Mouse (Mus musculus) E14TG2a.4 (cell line): ENCODE data around the gene Crmp1.

Experiments used
- H3K27me3 ChIP-seq: 2 replicates; pipeline ENCODE4 v1.6.1; 2014; ENCODE audit warnings: low read length, control low read depth; ENCODE audit not compliant: insufficient read depth
- H3K36me3 ChIP-seq: 2 replicates; pipeline ENCODE4 v1.6.1; 2014; ENCODE audit warnings: low read length, control low read depth; ENCODE audit not compliant: insufficient read depth
- H3K4me1 ChIP-seq: replicated peaks from 2 replicates; pipeline ENCODE4 v1.6.1; 2014; ENCODE audit warnings: low read depth, low read length, control low read depth
- H3K4me3 ChIP-seq: replicated peaks from 2 replicates; pipeline ENCODE4 v1.5.1; 2014; ENCODE audit warnings: mild to moderate bottlenecking, low read length
- H3K9me3 ChIP-seq: 2 replicates; pipeline ENCODE4 v1.6.1; 2014; ENCODE audit warnings: low read length, control low read depth
- CTCF ChIP-seq: conservative IDR thresholded peaks from 2 replicates; pipeline ENCODE4 v1.5.1; 2014; ENCODE audit warnings: low read length
- NANOG ChIP-seq: IDR thresholded peaks from 2 replicates; pipeline ENCODE4 v1.6.1; 2014; ENCODE audit warnings: borderline replicate concordance, low read length, mixed read lengths
- POU5F1 ChIP-seq: IDR thresholded peaks from 2 replicates; pipeline ENCODE4 v1.6.1; 2014; ENCODE audit warnings: low read length, borderline replicate concordance

Crmp1 gene

GRCm38 (mm10) chr5:37290983-37291382 lies 49.2 kb downstream of the Crmp1 start:
- peaks cover 15% of the 10 kb centered on the region for H3K4me1 ChIP-seq
- no peak for TF ChIP-seq NANOG
- peak; percentile 89 for TF ChIP-seq CTCF
- H3K36me3 ChIP-seq: peaks cover 66% of the 10 kb centered on the region
- H3K27me3 ChIP-seq: no peaks in the 10 kb centered on the region
- H3K4me3 ChIP-seq: no peak overlapping the region
- peaks cover 4% of the 10 kb centered on the region; the same call in 1 of the 2 replicates for H3K9me3 ChIP-seq

- TF ChIP-seq POU5F1 (no peak), CTCF (no peak), NANOG (no peak)
Observed at GRCm38 (mm10) chr5:37296717-37297116, 55.0 kb downstream of the Crmp1 start.

GRCm38 (mm10) chr5:37298370-37298769 lies 56.6 kb downstream of the Crmp1 start:
- H3K4me3 ChIP-seq: no peak overlapping the region
- TF ChIP-seq POU5F1 (no peak), NANOG (no peak), CTCF (peak; percentile 80)
- no peaks in the 10 kb centered on the region for H3K4me1 ChIP-seq
- H3K9me3 ChIP-seq: peaks cover 10% of the 10 kb centered on the region; the same call in 1 of the 2 replicates
- no peaks in the 10 kb centered on the region for H3K27me3 ChIP-seq
- peaks cover 39% of the 10 kb centered on the region for H3K36me3 ChIP-seq

More at GRCm38 (mm10) chr5:37296717-37297116, 55.0 kb downstream of the Crmp1 start:
- Histone ChIP-seq H3K9me3 (peaks cover 10% of the 10 kb centered on the region; the same call in 1 of the 2 replicates), H3K4me1 (no peaks in the 10 kb centered on the region), H3K36me3 (peaks cover 37% of the 10 kb centered on the region), H3K4me3 (no peak overlapping the region), H3K27me3 (no peaks in the 10 kb centered on the region)

DNA sequence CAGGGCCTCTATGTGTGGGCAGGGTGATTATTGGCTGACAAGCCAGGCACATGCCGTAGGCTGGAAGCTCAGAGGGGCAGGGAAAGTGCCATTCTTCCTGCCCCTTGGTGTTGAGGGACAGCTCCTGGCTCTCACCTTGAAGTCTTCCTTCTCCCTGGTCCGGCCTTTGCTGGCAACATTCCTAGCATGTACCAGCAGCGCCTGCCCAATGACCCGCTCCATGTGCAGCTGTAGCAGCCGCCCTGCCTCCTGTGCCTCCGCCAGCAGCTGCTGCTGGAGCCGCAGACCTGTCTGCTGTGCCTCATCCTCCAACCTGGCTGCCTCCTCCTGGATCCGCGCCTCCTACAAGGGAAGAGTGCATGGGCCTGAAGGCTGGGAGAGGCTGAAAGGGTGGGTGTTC lies 68.3 kb downstream of the Crmp1 start:
- H3K36me3 ChIP-seq: peaks cover 84% of the 10 kb centered on the region
- H3K27me3 ChIP-seq: no peaks in the 10 kb centered on the region
- TF ChIP-seq NANOG (no peak), POU5F1 (no peak), CTCF (no peak)
- no peak overlapping the region for H3K4me3 ChIP-seq
- H3K9me3 ChIP-seq: no peaks in the 10 kb centered on the region
- 0 out of 2 replicates have a peak, but pooled peaks cover 3% of the 10 kb centered on the region for H3K4me1 ChIP-seq

- Histone ChIP-seq H3K36me3 (peaks cover 87% of the 10 kb centered on the region), H3K9me3 (peaks cover 4% of the 10 kb centered on the region; the same call in 1 of the 2 replicates), H3K27me3 (no peaks in the 10 kb centered on the region), H3K4me3 (no peak overlapping the region), H3K4me1 (0 out of 2 replicates have a peak, but pooled peaks cover 3% of the 10 kb centered on the region)
- TF ChIP-seq CTCF (no peak), NANOG (no peak), POU5F1 (no peak)
Observed at GRCm38 (mm10) chr5:37312980-37313722, 71.4 kb downstream of the Crmp1 start.

GRCm38 (mm10) chr5:37318715-37319114 lies 77.0 kb downstream of the Crmp1 start:
- TF ChIP-seq CTCF (no peak), NANOG (no peak), POU5F1 (no peak)
- Histone ChIP-seq H3K4me1 (no peaks in the 10 kb centered on the region), H3K4me3 (no peak overlapping the region), H3K27me3 (no peaks in the 10 kb centered on the region), H3K36me3 (peaks cover 97% of the 10 kb centered on the region), H3K9me3 (peaks cover 4% of the 10 kb centered on the region; the same call in 1 of the 2 replicates)

DNA sequence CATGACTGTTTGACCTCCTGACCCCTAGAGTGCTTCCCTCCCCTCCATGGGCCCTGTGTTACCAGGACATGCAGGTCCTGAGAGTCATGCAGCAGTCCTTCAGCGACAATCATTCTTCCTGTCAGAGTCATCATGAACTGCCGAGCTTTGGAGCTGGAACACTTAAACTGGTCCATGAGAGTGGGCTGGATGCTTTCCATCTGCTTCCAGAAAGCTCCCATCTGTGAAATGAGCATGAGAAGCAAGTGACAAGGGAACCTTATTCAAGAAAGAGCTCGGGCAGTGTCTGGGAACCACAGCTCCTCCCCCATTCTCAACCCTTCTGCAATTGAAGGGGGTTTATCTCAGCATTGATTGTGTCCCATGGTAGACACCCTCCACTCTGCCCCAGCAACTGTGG lies 78.4 kb downstream of the Crmp1 start:
- Histone ChIP-seq H3K9me3 (peaks cover 4% of the 10 kb centered on the region; the same call in 1 of the 2 replicates), H3K4me3 (no peak overlapping the region), H3K4me1 (no peaks in the 10 kb centered on the region), H3K27me3 (no peaks in the 10 kb centered on the region), H3K36me3 (peaks cover 97% of the 10 kb centered on the region)
- no peak for TF ChIP-seq CTCF
- TF ChIP-seq NANOG: no peak
- no peak for TF ChIP-seq POU5F1

DNA sequence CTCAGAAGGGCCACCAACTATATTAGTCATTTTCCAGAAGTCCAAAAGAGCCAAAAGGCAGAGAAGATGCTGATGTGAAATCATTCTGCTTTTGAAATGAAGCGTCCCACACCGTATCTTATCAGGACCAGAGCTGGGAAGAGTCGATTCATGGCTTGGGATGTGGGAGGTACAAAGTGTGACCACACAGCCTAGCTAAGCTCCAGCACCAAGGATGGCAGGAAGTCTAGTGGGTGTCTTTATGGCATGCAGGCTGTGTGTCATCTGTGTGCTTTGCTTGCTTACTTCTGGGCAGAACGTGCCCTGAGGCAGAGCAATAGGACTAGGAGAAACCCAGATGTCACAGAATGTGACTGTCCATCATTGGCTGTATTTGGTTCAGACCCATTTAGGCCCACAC lies 79.0 kb downstream of the Crmp1 start:
- peaks cover 4% of the 10 kb centered on the region; the same call in 1 of the 2 replicates for H3K9me3 ChIP-seq
- TF ChIP-seq POU5F1: no peak
- TF ChIP-seq NANOG: no peak
- TF ChIP-seq CTCF: no peak
- H3K4me1 ChIP-seq: no peaks in the 10 kb centered on the region
- H3K36me3 ChIP-seq: peaks cover 97% of the 10 kb centered on the region
- H3K27me3 ChIP-seq: no peaks in the 10 kb centered on the region
- H3K4me3 ChIP-seq: no peak overlapping the region

GRCm38 (mm10) chr5:37326675-37327074 lies 84.9 kb downstream of the Crmp1 start:
- H3K4me1 ChIP-seq: peaks cover 29% of the 10 kb centered on the region
- peaks cover 78% of the 10 kb centered on the region for H3K36me3 ChIP-seq
- no peaks in the 10 kb centered on the region; the same call in 1 of the 2 replicates for H3K27me3 ChIP-seq
- no peak overlapping the region for H3K4me3 ChIP-seq
- H3K9me3 ChIP-seq: no peaks in the 10 kb centered on the region
- TF ChIP-seq POU5F1 (no peak), CTCF (no peak), NANOG (no peak)
